Mouse (Mus musculus): ENCODE data around the gene Fam104a.

The Fam104a gene

GRCm38 (mm10) chr11:113683957-113684706, at the start of gene Fam104a, which contains the start of gene D11Wsu47e:
Fam104a (minus strand) TSS chr11:113684155.
D11Wsu47e (plus strand) TSS chr11:113684412.
- peak; percentile 95 to 97 for DNase-seq

DNA sequence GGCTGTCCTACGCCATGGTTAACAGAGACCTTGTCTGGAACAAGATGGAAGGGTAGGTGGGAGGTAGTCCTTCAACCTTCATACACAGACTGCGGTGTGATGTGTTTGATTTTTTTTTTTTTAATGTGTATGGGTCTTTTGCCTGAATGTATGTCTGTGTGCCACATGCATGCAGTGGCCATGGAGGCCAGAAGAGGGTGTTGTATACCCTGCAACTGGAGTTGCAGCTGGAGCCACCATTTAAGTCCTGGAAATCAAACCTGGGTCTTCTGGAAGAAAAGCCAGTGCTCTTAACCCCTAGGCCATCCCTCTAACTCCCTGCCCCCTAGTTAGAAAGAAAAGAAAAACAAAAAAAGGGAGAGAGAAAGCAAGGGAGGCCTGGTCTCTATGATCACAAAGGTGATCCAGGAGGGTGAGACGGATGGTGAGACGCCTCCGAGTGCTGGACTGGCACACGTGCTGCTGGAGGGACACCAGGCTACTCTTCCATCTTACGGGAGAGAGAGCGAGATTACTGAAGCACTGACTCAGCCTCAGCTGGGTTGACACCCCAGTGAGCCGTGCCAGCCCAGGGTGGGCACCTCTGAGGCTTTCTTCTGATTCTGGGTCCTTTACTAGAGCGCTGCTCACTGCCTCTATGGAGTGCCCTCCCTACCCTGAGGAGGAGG, 48.1 kb upstream of the Fam104a start:
- DNase-seq, result no peak

- peak in 1 of 2 experiments; percentile 62 for DNase-seq
Observed at GRCm38 (mm10) chr11:113730879-113731278, 46.9 kb upstream of the Fam104a start.

- peak in 1 of 2 experiments; percentile 47 for DNase-seq
Observed at GRCm38 (mm10) chr11:113729917-113730316, 46.0 kb upstream of the Fam104a start.

GRCm38 (mm10) chr11:113729239-113729638, 45.3 kb upstream of the Fam104a start:
- DNase-seq, result no peak

DNA sequence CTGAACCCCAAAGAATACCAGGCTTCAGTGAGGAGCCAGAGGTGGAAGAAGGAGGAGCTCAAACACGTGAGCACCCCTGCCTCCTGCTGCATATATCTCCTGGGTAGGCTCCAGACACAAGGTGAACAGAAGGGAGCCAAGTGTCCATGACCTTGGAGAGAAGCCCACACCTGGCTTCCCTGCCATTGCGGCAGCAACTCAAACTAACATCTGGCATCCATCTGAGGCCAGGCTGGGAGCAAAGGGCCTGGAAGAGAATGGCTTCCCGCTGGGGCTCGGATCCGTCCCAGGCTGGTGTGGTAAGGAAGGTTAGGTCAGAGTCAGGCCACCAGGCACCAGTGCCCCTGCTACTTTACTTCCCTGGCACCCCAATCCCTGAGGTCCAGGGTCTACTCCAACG, 44.0 kb upstream of the Fam104a start:
- no peak for DNase-seq

GRCm38 (mm10) chr11:113726994-113727888, 43.3 kb upstream of the Fam104a start:
- no peak for DNase-seq

- DNase-seq, result no peak
Observed at GRCm38 (mm10) chr11:113725235-113726048, 41.5 kb upstream of the Fam104a start.

DNA sequence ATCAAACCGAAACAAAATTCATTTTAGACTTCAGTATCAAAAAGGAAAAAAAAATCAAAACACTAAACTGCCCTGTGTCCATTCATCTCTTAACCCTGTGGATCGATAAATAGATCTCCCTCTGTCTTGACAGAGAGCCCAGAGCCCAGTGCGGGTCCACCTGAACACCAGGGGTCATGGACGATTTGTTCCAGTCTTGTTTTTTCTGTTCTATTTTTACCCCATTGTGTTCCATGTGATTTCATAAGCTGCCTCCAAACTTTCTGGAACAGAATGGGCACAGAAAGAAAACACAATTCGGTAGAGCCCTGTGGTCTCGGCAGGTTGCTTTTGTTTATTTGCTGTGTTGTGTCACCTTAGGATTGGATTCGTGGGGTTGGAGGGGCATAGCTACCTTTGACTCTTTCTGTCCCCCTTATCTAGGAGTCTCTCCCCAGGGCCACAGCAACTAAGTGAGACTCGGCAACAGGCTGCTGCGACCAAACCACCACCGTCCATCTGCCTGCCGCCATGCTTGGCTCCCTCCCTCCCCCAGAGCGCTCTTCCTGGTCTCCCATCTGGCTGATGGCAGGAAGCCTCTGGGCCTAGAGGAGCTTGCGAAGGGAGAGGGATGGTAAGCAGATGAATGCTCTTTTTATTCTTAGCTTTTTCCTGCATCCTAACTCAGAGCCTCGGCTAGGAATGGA, 38.6 kb upstream of the Fam104a start:
- DNase-seq, result no peak

GRCm38 (mm10) chr11:113717767-113718424, 33.9 kb upstream of the Fam104a start:
- peak; percentile 53 to 66 for DNase-seq

- no peak for DNase-seq
Observed at GRCm38 (mm10) chr11:113716132-113716531, 32.2 kb upstream of the Fam104a start.

DNA sequence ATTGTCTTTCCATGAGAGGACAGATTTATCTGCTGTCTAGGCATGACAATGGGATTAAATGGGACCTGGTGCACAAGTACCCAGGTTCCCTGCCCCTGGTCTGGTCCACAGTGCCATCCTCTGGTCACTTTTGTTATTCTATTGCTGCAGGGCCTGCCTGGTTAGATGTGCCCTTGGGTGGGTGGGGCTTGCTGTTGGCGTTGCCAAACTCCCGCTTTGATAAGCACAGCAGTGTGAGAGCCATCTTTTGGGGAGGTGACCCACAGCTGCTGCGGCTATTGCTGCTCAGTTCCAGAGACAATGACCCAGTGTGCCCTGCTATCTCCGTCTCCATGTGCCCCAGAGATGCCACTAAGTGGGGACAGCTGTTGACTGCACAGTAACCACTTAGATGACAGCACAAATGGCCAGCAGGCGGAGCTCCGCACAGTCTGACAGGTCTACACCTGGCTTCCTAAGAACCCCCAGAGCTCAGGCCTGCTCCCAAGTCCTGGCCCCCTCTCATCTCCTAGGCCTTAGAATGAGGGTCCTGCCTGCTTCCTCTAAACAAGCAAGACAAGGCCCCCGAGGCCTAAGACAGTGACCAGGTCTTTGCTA, 31.2 kb upstream of the Fam104a start:
- DNase-seq, result peak in 1 of 2 experiments; percentile 41

DNA sequence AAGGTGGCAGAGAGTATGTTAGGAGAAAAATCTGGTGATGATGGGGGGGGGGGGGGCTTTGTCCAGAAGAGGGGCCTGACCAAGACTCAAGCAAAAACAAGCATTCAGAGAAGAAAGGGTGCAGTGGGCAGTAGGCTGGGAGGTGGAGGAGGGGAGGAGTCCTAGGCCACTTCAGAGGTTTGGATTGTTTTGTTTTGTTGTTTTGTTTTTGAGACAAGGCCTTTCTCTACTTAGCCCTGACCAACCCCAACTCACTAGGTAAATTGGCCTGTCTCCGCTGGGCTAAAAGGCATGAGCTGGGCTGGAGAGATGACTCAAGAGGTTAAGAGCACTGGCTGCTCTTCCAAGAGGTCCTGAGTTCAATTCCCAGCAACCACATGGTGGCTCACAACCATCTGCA, 27.1 kb upstream of the Fam104a start:
- DNase-seq, result no peak

DNA sequence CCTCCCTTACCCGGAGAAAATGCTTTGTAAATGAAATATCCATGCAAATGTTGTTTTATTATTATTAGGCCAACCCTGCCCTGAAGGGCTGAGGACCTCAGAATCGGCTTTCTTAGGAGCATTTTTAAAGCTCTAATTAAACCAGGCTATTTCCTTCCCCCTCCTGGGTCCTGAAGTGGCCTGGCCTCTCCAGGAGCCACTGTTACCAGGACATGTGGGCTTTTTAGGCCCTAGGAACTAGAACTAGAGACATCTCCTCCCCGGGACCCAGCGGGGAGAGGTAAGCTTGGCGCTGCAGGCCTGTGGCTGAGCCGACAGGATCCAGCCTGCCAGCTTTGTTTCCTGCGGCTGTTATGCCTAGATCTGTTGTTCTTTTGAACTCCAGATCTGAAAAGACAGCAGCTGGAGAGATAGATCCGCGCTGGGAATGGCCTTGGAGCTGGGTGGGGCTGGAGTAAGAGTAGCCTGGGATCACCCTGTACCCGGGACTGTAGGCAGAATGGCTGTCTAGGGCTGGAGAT, 26.4 kb upstream of the Fam104a start:
- no peak for DNase-seq

- no peak for DNase-seq
Observed at GRCm38 (mm10) chr11:113709731-113710256, 25.8 kb upstream of the Fam104a start, which contains the start of gene Cpsf4l. Cpsf4l (minus strand) TSS chr11:113710017.

DNA sequence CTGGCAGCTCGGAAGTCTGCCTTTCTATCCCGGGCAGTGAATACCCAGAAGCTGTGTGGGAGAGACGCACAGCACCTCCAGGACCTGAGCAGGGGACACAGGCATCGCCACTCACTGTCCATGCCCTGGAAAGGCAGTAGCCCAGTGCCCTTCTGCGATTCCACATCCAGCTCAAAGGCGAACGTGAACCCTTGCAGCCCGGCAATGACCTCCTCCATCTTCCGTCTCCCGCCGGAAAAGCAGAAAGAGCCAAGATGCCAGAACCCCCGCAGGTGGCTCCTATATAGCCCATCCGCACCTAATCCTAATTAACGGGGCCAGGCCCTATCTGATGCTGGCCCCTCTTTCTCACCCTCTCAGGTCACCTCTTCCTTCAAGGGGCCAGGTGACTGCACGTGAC, 25.3 kb upstream of the Fam104a start:
- no peak for DNase-seq

DNA sequence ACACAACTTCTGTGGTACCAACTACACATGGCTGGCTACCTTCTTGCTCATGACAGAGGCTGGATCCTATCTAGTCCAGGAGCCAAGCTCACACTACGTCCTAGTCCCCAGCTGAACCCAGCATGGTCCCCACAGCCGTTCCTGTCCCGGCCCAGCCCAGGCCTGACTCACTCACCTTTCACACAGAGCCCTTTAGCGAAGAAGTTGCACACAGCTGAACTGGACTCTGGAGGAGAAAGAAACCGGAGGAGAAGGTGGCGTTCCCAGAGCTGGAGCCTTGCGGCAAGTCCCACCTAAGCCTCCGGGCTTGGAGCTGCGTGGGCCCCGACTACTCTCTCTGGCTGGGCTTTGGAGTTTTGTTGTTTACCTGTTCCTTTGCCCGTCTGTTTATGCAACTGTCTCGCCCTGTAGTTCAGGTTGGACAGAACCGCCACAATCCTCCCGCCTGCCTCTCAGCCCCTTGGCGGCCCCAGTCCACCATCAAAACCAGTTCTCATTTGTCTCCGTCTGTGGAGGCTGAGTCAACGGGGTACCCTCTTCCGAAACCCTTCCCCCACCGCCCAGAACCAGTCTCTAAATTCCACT, 24.8 kb upstream of the Fam104a start:
- DNase-seq, result no peak

DNA sequence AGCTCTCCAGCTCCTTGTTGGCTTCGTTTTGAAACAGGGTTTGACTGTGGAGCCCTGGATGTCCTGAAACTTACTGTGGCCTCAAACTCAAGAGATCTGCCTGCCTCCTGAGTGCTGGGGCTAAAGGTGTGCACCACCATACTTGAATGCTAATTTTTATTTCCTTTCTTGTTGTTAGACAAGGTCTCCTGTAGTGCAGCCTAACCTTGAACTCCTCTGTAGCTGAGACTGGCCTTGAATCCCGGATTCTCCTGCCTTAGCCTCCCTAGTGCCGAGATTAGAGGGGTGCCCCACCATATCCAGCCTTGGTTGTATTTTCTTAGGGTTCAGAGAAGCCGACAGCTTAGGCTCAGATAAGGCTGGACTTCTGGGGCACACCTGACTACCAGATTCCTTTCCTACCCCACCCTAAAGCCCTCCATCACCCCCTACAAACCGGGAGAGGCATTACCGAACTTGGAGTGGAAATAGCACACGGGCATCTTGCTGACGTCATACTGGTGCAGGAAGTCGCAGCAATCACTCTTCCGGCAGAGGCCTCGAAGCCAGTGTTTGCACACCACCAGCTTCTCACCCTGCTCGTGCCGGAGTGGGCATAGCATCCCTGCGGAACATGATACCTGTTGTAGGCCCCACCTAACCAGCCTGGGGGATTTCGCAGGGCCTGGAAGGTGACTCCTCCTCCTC, 22.2 kb upstream of the Fam104a start:
- no peak for DNase-seq

GRCm38 (mm10) chr11:113703758-113704157, 19.8 kb upstream of the Fam104a start:
- DNase-seq, result peak; percentile 76 to 78

All from lung, adult 18-20 months (tissue).